Mouse (Mus musculus) retina, embryonic 14.5 days (tissue): ENCODE data around the gene Sidt2.
A peak's percentile ranks its signal among the peaks of the same experiment; 100 is the strongest.

Source experiments
- DNase-seq: peaks from one replicate; pipeline ENCODE4 v3.0.0-alpha.2; 2015; ENCODE audit warnings: low spot score

The Sidt2 gene

DNA sequence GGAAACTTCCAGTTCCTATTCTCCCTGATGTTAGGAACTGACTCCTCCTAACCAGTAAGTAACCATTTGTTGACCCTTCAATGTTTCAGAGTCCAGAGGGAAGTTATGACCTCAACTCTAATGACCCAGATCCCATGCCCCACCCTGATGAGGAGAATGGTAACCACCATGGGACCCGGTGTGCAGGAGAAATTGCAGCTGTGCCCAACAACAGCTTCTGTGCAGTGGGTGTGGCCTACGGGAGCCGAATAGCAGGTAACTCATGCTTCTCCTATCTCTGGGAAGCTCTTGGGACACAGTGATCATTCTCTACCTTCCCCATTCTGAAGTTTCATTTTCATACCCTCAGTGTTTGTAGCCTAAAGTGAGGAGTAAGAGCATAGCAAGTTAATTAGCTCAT, 44.1 kb downstream of the Sidt2 start:
- no peak for DNase-seq

DNA sequence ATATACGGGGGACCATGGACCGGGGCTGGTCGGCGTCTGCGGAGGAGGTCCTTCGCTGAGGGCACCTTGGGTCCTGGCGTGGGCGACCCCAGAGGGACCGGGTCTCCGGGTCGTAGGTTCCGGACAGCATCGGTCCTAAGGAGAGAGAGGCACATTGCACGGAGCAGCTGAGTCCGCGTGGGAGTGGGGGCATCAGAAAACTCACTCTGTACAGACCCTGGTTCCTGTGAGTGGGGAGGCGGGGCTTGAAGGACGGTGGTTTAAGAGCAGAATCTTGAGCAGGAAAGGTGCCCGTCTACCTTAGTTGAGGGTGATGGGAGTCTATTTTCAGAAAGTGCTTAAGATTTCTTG, 48.0 kb downstream of the Sidt2 start:
- DNase-seq, result no peak

DNA sequence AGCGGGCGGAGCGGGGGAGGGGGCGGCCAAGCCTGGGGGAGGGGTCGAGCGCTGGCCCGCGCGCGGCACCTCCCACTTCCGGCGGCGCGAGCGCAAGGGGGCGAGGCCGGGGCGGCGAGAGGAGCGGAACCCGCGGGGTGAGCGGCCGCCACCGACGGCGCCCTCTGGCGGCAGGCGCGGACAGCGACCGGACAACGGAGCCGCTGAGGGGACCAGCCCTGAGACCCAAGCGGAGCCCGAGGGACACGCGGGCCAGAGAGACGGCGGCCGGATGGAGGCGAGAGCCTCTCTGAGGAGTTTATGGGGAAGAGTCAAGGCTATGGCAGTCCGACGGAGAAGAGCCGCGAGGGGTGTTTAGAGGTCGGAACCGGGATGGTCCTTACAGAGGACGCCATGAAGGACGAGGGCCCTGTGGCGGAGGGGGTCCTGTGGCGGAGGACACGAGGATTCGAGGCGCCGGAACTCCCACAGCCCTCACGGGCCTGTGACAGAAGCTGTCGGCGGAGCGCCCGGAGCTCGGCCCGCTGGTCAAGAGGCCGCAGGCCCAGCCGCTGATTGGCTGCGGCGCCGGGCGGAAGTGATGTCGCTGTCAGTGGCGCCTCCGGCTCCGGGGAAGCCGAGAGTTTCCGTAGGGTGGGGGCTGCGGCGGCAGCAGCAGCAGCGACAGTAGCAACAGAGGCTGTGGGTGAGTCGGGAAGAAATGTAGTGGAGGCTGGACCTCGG, 48.5 kb downstream of the Sidt2 start, which contains the start of the genes Pcsk7 and Rnf214:
Gene Pcsk7 (plus strand): TSS at position 143 of the 723 bp plus-strand sequence.
Gene Rnf214 (minus strand): TSS at position 557 of the 723 bp plus-strand sequence.
- peak; percentile 91 for DNase-seq

DNA sequence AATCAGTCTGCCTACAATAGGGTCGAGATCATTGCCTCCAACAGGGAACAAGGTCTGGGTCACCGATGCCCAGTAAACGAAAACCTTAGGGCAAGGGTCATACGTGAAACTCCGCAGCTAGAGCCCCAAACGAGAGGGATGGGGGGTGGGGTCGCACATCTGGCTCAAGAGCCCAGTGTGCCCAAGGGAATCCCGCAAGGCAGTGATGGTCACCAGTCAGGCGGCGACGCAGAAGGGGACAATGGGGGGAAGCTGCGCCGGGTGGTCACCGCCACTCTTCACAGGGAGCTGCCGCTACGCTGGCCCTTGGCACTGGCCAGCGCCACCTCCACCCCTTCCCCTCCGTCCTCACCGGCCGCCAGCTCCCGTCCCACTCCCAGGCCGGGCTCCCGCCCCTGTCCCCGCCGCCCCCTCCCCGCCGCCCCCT, 49.2 kb downstream of the Sidt2 start:
- peak; percentile 61 for DNase-seq

DNA sequence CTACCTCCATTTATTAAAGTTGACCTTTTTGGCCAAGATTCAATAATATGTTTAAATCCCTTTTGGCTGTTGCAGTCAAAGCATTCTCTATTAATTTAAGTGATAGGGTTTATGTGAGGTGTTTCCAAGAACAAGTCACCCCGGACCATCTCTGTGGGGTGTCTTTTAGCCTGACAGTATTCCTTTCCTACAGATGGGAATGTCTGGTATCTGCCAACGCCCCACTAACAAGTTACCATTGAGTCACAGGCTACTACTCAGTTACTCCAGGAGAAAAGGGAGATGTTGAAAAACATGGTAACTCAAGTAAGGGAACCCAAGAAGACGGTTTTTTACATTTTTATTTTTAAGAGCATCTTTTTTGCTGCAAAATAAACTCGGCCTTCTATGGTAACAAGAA, 49.9 kb downstream of the Sidt2 start:
- no peak for DNase-seq

DNA sequence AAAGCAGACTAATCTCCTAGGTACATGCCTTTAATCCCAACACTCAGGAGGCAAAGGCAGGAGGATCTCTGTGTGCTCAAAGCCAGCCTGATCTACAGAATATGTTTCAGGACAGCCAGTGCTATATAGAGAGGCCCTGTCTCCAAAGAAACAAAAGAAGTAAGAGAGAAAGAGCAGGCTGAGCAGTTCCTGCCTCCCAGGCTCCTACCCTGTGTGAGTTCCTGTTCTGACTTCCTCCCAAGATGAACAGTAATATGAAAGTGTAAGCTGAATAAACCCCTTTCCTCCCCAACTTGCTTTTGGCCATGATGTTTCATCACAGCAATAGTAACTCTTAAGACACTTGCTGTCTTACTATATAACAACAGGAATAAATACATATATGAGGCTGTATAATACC, 61.4 kb downstream of the Sidt2 start:
- no peak for DNase-seq
